Mouse (Mus musculus): ENCODE measurements at regions not wholly inside any gene's neighbourhood (a gene's known extent, or its start where the extent isn't known, plus 50 kb on each side); places are given as distances from the start of the nearest gene placed in this dataset.
A peak's percentile ranks its signal among the peaks of the same experiment; 100 is the strongest.

GRCm38 (mm10) chrX:21644851-21645250 lies 69.8 kb upstream of the Slc6a14 start:
- DNase-seq: peak; percentile 2

- no peak for DNase-seq
These were observed 63.0 kb upstream of the Slc6a14 start for GRCm38 (mm10) chrX:21651508-21652297.
